In genomic region chr2:76002899-76003298, GRCm38 (mm10) we compare ENCODE assay signal across 18 mouse cellular contexts. TPM values are rescaled to one million over a fixed set of nuclear protein-coding genes. Genes with fewer than 3 reads are reported as not detected.
"Had no signal": no experiment of that assay in that cellular context is flagged by ENCODE, and none has a peak within 500 bp of the region (broad histone marks: within the 10 kb centered on the region; RNA-seq: fewer than 3 reads in every experiment).

No protein-coding gene starts in this region.

- H3K4me2 ChIP-seq: liver, embryonic 13.5 days; midbrain, embryonic 11.5 days; midbrain, embryonic 15.5 days had no signal

- H3K27ac ChIP-seq: kidney, postnatal 0 days; layer of hippocampus, adult 2 months; liver, embryonic 13.5 days; midbrain, embryonic 15.5 days; stomach, postnatal 0 days had no signal

- H3K9me3 ChIP-seq: liver, embryonic 13.5 days; midbrain, embryonic 15.5 days had no signal

- ATAC-seq: midbrain, embryonic 15.5 days had no signal

- H3K27me3 ChIP-seq: liver, embryonic 13.5 days; midbrain, embryonic 15.5 days had no signal

- DNase-seq: kidney, postnatal 25 days; layer of hippocampus, adult 9-11 months; liver, embryonic 13.5 days; lung, adult 2 months; lung, postnatal 14 days; lung, postnatal 4 days; right cerebral cortex, adult 18-20 months; right cerebral cortex, postnatal 14 days; right cerebral cortex, postnatal 4 days; thymus, adult 2 months; thymus, postnatal 25 days had no signal

- H3K4me3 ChIP-seq: layer of hippocampus, adult 2 months; liver, embryonic 13.5 days; midbrain, embryonic 15.5 days had no signal

- H3K4me1 ChIP-seq: liver, embryonic 13.5 days had no signal

- H3K9ac ChIP-seq: liver, embryonic 13.5 days; midbrain, embryonic 15.5 days had no signal

- H3K36me3 ChIP-seq: liver, embryonic 13.5 days; midbrain, embryonic 15.5 days had no signal

RNA-seq across cellular contexts. Expression of gene Ttc30a2, which starts 24.9 kb away (rescaled TPM):
- total RNA-seq: megakaryocyte progenitor cell, adult 5-6 weeks; megakaryocyte-erythroid progenitor cell, adult 5-6 weeks had no signal
